Mouse (Mus musculus): ENCODE data around the gene Nr4a1.
A peak's percentile ranks its signal among the peaks of the same experiment; 100 is the strongest.

The Nr4a1 gene

GRCm38 (mm10) chr15:101300128-101300527 lies 46.1 kb downstream of the Nr4a1 start:
- TF ChIP-seq GATA4 (IDR thresholded peaks at IDR 0.05; ENCODE audit: insufficient replicate concordance, low read length) = no peak

DNA sequence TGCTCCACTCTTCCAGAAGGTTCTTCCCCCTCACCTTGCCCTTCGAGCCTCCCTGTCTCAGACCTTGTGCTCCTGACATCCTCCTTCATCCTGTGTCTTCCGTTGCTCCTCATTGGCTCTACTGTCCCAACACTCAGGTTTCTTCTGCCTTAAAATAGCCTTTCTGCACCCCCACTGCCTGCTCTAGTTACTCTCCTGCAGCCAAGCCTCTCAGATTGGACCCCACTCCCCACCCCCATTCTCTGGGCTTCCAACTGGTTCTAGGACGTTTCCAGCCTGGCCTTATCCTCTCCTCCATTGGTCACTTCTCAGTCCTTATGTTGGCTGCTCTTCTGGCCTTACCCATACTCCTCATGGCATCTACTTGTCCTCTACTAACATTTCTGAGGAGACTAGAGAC lies 48.1 kb downstream of the Nr4a1 start:
- TF ChIP-seq GATA4 (IDR thresholded peaks at IDR 0.05; ENCODE audit: insufficient replicate concordance, low read length) = no peak

DNA sequence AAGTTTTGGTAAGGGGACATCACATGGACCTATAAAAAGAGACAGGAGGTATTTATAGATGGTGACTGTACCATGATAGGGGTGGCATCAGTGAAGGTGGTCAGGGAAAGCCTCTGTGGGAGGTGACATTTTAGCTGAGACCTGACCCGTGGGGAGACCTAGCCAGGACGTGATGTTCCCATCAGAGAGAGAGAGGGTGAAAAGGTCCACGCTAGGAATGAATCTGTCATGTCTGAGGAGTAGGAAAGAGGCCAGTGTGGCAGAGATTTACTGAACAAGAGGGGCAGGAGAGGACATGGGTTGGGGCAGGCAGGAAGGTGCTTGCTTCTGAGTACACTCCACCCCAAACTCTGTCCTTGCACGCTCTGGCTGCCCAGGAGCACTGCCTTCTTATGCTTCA lies 49.8 kb downstream of the Nr4a1 start:
- TF ChIP-seq GATA4 (IDR thresholded peaks at IDR 0.05; ENCODE audit: insufficient replicate concordance, low read length) = no peak

DNA sequence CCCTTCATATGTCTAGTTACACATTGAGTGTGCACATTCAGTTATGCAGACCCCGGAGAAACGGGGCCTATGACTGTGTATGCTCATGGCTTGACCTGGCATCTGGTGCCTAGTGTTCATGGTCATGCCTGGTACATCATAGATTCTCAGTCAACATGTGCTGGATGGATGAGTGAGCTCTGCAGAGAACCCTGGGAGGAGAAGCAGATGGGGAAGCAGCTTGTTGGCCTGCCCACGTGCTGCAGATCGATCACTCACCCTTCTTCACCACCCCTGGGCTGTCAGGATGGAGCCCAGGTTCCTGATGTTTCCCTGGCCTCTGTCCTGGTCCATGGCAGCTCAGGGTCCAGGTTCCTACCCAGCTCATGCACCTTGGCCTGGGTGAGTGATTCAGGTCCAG lies 52.4 kb downstream of the Nr4a1 start:
- TF ChIP-seq GATA4 (IDR thresholded peaks at IDR 0.05; ENCODE audit: insufficient replicate concordance, low read length) = no peak

DNA sequence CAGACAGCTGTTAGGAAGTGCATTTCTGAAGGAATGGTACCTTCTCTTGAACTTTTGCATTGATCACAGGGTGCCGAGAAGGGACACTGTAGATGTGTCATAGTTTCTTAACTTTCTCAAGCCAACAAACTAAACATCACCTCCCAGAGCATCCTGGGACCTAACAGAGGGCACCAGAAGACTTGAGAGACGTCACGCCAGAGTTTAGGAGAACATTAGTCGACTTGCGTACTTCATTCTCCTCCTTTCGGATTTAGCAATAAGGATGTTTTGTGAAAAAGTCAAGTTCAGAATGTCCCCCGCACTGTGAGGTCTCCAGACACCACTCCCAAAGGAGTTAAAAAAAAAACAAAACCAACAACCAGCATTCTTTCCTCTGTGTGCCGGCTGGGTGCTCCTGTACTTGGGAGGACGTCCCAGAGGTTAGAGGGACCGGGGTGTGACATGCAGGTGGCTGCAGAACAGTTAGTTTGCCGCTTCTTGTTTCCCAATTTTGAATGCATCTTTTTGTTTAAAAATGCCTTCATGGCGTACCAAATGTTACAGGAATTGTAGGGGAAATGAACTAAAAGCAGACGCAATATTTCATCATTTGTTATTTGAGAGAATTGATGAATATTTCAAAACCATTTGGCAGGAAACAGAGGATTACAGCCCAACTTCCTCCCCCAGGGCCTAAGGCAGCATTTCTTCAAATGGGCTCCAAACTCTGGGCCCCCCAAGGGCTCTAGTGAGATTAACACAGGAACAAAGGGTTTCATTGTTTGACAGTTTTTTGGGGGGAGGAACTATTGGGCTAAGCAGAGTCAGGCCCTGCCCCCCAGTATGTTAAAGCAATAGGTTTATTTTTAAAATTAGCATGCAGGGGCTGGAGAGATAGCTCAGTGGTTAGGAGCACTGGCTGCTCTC lies 54.6 kb downstream of the Nr4a1 start:
- no peak for TF ChIP-seq GATA4 (IDR thresholded peaks at IDR 0.05; ENCODE audit: insufficient replicate concordance, low read length)

DNA sequence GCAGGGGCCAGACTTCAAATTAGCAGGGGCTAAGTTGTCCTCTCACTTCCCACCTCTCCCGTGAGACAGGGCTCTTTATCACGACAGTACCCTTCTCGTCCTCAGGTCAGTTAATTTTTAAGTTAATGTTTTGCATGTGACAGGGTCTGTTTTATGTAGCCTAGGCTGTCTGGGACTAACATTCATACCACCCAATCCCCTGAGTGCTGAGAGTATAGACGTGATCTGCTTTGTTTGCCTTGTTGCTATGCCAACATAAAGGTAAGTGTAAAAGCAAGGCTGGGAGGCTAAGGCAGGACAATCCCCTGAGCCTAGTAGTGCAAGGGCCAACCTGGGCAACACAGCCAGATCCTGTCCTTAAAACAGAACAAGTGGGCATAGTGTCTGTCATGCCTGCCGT lies 55.4 kb downstream of the Nr4a1 start:
- TF ChIP-seq GATA4 (IDR thresholded peaks at IDR 0.05; ENCODE audit: insufficient replicate concordance, low read length) = no peak

DNA sequence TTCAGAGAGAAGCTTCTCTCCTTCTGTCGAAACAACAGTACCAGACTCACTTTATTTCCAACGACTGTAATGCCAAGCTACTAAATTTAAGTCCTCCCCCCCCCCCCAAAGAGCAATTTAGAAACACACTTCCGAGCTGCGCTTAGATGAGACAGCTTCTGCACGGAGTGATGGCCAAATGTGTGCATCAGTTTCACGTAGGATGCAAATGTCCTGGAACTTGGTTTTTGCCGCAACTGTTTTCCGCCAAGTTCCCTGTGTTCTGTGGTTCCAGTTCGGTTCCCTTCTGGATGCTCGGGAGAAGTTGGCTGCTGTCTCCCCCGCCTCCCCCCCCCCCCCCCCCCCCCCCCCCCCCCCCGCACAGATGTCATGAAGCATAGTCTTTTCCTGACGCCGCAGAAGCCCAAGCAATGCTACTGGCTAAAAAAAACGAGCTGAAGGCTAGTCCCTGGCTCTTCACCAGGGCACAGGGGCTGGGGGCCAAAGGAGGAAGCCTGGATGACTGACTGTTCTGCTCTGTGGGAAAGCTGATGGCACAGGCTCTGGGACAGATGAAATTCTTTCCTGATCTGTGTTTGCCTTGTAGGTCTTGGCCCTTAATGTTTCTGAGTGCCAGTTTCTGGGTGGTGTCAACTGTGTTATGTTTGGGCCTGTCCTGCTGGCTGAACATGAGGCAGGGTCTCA lies 57.2 kb downstream of the Nr4a1 start:
- TF ChIP-seq GATA4 (IDR thresholded peaks at IDR 0.05; ENCODE audit: insufficient replicate concordance, low read length) = no peak

DNA sequence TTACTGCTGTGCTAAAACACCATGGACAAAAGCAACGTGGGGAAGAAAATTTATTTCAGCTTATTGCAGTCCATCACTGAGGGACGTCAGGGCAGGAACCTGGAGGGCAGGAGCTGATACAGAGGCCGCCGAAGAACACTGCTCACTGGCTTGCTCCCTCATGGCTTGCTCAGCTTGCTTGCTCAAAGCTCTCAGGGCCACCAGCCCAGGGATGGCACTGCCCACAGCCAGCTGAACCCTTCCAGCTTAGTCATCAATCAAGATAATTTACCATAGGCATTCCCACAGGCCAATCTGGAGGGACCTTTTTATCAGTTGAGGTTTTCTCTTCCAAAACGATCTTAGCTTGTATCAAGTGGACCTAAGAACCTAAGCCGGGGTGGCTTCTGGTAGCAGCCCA lies 57.9 kb downstream of the Nr4a1 start:
- no peak for TF ChIP-seq GATA4 (IDR thresholded peaks at IDR 0.05; ENCODE audit: insufficient replicate concordance, low read length)

DNA sequence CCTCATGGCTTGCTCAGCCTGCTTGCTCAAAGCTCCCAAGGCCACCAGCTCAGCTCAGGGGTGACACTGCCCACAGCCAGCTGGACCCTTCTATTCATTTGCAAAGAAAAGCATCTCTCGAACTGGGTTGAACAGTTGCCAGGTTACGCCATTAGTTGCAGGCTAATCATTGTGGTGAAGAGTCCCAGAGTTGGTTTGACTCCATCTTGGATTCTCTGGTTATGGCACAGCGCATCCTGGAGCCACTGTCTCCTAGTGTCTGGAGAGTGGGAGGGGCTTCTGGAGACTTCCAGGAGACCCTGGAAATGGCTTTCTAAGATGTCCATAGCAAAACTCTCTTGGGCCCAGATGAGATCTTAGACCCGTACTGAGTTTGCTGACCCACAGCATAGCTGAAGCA lies 61.3 kb downstream of the Nr4a1 start:
- TF ChIP-seq GATA4 (IDR thresholded peaks at IDR 0.05; ENCODE audit: insufficient replicate concordance, low read length) = no peak

DNA sequence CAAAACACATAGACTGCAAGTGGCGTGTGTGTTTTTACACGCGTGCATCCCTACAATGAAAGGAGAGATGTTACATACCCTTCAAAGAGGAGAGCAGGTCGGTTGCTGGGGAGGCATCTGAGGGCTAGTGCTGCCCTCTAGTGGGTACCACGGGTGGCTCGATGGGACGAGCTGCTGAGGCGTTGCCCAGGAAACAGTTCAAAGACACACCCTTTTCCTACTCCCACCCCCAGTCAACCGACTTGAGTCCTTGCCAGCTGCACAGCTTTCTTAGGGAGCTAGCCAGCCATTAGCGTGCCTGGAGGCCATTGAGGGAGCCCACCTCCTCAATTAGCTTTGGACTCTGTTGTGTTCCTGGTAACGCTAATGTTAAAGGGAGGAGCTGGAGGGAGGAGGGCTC lies 61.8 kb downstream of the Nr4a1 start:
- no peak for TF ChIP-seq GATA4 (IDR thresholded peaks at IDR 0.05; ENCODE audit: insufficient replicate concordance, low read length)

DNA sequence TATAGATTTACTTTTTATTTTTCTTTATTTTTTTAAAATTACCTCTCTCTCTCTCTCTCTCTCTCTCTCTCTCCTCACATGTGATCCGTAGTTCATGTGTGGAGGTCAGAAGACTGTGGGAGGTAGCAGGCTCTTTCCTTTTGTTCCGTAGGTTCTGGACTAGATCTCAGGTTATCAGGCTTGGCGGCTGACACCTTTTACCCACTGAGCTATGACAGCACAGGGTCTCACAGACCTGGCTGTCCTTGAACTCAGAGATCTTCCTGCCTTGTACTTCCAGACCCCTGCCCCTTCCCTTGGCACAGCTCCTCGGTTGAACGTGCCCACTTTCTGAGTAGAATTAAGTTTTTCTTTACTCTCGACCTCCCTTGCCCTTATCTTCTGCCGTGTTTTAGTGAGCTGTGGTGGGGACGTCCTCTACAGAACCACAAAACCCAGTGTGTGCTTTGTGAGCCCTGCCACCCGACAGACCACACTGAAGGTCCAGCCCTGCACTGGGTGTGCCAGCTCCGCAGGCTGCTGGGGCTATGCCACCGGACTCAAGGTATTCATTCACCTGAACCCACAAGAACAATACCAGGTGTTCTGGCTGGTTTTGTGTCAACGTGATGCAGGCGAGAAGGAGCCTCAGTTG lies 62.3 kb downstream of the Nr4a1 start:
- TF ChIP-seq GATA4 (IDR thresholded peaks at IDR 0.05; ENCODE audit: insufficient replicate concordance, low read length) = no peak

DNA sequence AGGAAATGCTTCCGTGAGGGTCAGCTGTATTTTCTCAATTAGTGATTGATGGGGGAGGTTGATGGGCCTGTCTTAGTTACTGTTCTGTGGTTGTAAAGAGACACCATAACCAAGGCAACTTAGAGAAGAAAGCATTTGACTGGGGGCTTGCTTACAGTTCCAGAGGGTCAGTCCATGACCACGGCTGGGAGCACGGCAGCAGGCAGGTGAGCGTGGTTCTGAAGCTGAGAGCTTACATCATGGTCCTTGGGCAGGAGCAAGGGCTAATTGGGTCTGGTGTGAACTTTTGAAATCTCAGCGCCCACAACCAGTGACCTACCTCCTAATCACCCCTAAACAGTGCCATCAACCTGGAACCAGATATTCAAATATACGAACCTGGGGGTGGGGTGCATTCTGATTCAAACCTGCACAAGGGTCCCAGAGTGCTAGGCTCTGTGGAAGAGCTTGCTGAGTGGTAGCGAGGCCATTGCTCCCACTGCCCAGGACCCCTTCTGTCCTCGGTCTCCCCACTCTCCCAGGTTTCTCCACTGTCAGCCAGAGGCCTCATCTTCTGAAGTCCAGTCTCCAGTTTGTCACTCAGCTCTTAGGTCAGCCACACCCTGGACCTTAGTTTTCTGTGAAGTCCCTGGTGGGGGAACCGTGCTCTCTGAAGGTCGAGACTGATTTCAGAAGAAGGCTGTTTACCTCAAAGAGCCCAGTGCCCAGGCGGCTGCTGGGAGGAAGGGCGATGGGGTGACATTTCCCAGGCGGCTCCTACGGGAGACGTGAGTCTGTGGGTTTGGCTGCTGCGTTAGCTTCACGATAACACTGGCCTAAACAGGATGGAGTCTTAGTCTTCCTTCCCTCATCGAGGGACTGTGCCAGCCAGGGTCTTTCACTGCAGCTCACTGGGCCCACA lies 63.1 kb downstream of the Nr4a1 start:
- TF ChIP-seq GATA4 (IDR thresholded peaks at IDR 0.05; ENCODE audit: insufficient replicate concordance, low read length) = peak; percentile 71; the same call in 1 of the 2 replicates

DNA sequence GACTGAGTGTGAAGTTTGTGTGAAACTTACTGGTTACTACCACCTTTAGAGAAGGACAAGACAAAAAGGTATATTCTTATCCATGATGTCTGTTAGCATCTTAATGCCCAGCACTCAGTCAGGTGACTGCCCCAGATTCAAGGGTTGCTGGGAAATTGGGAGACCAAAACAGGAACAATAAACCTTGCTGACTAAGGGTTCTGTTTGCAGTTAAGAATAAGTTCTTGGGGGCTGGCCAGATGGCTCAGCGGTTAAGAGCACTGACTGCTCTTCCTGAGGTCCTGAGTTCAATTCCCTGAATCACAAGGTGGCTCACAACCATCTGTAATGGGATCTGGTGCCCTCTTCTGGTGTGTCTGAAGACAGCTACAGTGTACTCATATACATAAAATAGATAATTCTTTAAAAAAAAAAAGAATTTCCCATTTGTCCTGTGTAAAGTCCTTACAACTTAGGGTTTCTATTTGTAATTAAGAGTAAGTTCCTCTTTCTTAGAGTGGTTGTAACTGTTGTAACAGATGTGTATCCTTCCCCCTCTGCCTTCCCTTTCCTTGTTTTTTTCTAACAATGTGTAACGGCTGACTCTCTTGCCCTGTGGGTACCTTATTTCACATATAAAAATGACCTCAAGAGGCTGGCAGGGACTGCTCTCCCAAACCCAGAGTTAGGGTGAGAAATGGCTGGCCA lies 63.9 kb downstream of the Nr4a1 start:
- 0 out of 2 replicates have a peak, but pooled peaks have one; percentile 1 for TF ChIP-seq GATA4 (IDR thresholded peaks at IDR 0.05; ENCODE audit: insufficient replicate concordance, low read length)
